Mouse (Mus musculus): ENCODE data around the gene Frs2. TPM values are rescaled to one million over a fixed set of nuclear protein-coding genes. Genes with fewer than 3 reads are reported as not detected.

Gene Frs2
- polyA plus RNA-seq (2015; fragmentation: Nextera tagmentation; extraction: Ambion mirVana): 13.1 and 14.6 TPM in 2 replicates

- DNase-seq (ENCODE audit: low spot score): peak; percentile 96
Measured at GRCm38 (mm10) chr10:117148361-117149003, at the start of gene Frs2. Gene Frs2, minus strand, starts transcription at chr10:117148534.

GRCm38 (mm10) chr10:117196696-117197095 lies 48.4 kb upstream of the Frs2 start:
- no peak for DNase-seq (ENCODE audit: low spot score)

- no peak for DNase-seq (ENCODE audit: low spot score)
Measured at GRCm38 (mm10) chr10:117195748-117196147, 47.4 kb upstream of the Frs2 start.

GRCm38 (mm10) chr10:117195005-117195404 lies 46.7 kb upstream of the Frs2 start:
- no peak for DNase-seq (ENCODE audit: low spot score)

- no peak for DNase-seq (ENCODE audit: low spot score)
Measured at GRCm38 (mm10) chr10:117193364-117193763, 45.0 kb upstream of the Frs2 start.

- DNase-seq (ENCODE audit: low spot score): no peak
Measured at GRCm38 (mm10) chr10:117185399-117186089, 37.2 kb upstream of the Frs2 start.

- no peak for DNase-seq (ENCODE audit: low spot score)
Measured at GRCm38 (mm10) chr10:117181098-117181497, 32.8 kb upstream of the Frs2 start.

GRCm38 (mm10) chr10:117174645-117175044 lies 26.3 kb upstream of the Frs2 start:
- DNase-seq (ENCODE audit: low spot score): no peak

- DNase-seq (ENCODE audit: low spot score): no peak
Measured at GRCm38 (mm10) chr10:117173566-117174438, 25.5 kb upstream of the Frs2 start.

- no peak for DNase-seq (ENCODE audit: low spot score)
Measured at GRCm38 (mm10) chr10:117173111-117173510, 24.8 kb upstream of the Frs2 start.

GRCm38 (mm10) chr10:117172069-117172468 lies 23.7 kb upstream of the Frs2 start:
- no peak for DNase-seq (ENCODE audit: low spot score)

- no peak for DNase-seq (ENCODE audit: low spot score)
Measured at GRCm38 (mm10) chr10:117166785-117167425, 18.6 kb upstream of the Frs2 start.

- DNase-seq (ENCODE audit: low spot score): no peak
Measured at GRCm38 (mm10) chr10:117162662-117163061, 14.3 kb upstream of the Frs2 start.

GRCm38 (mm10) chr10:117160099-117160498 lies 11.8 kb upstream of the Frs2 start:
- DNase-seq (ENCODE audit: low spot score): no peak

- no peak for DNase-seq (ENCODE audit: low spot score)
Measured at GRCm38 (mm10) chr10:117152247-117152646, 3.9 kb upstream of the Frs2 start.

GRCm38 (mm10) chr10:117151676-117152075 lies 3.3 kb upstream of the Frs2 start:
- no peak for DNase-seq (ENCODE audit: low spot score)

- no peak for DNase-seq (ENCODE audit: low spot score)
Measured at GRCm38 (mm10) chr10:117151241-117151640, 2.9 kb upstream of the Frs2 start.

GRCm38 (mm10) chr10:117150764-117151163 lies 2.4 kb upstream of the Frs2 start:
- DNase-seq (ENCODE audit: low spot score): no peak

- DNase-seq (ENCODE audit: low spot score): peak; percentile 56
Measured at GRCm38 (mm10) chr10:117149942-117150617, 1.7 kb upstream of the Frs2 start.

GRCm38 (mm10) chr10:117149241-117149640 lies 907 bp upstream of the Frs2 start:
- DNase-seq (ENCODE audit: low spot score): no peak
